Mouse (Mus musculus) megakaryocyte, adult 5-6 weeks (primary cell): Measurements from ENCODE around the gene Dab2ip. TPM values are rescaled to one million over a fixed set of nuclear protein-coding genes. Genes with fewer than 3 reads are reported as not detected.
A peak's percentile ranks its signal among the peaks of the same experiment; 100 is the strongest.

Experiments
- ATAC-seq: 2 replicates; pipeline ENCODE4 v1.8.0; 2016; ENCODE audit warnings: mild to moderate bottlenecking, inconsistent platforms; ENCODE audit not compliant: poor library complexity, severe bottlenecking
- total RNA-seq, 2 experiments: library from RNA; stranded (forward) in 1 of 2; stranded (reverse) in 1 of 2; fragments of 153-499, 151-499 nt in 1 of 2; fragments of 221-1000, 200-1000 nt in 1 of 2; gene quantifications; 2 replicates each; pipeline versions ENCODE4 v1.2.3 to v1.2.4; 2015 to 2017

Dab2ip gene
- 3.7 and 4.9 TPM in 2 replicates for total RNA-seq (2015)
- 2.1 and 2.7 TPM in 2 replicates for total RNA-seq (2017)

- no peak for ATAC-seq
These were observed at the start of gene Dab2ip for GRCm38 (mm10) chr2:35557911-35558825. Gene Dab2ip (plus strand): TSS chr2:35558266.

DNA sequence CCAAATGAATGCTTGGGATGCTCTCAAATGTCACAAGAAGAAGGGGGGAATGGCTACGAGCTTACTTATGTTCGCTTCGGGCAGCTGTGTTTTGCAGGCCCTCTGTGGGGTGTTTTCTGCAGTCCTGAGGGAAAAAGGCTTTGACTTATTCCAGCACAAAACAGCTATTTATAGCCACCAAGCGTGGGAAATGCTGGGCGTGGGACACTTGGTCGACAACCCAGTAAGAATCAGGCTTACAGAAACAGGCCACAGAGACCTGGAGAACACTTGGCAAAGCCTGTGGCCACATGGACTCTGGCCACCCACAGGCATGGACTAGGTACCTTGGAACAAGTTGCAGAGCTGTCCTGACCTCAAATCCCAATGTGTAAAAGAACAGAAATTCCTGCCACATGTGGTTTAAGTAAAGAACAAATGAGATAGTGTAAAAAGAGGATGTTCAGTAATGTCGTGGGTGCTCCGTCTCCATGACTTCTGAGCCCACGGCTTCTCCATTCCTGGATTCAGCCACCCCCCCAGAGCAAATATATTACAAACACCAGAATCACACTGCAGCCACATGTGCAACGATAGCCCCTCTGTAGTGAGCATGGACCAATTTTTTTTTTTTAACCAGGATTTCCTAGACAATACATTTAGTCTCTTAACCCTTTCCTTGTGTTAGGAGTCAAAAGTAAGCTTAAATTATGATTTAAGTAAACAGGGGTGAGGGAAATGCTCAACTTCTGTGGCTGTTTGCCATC is 49.3 kb upstream of the Dab2ip start:
- ATAC-seq: no peak

- ATAC-seq: no peak
These were observed 48.8 kb upstream of the Dab2ip start for GRCm38 (mm10) chr2:35509343-35509667.

- ATAC-seq: no peak
These were observed 48.2 kb upstream of the Dab2ip start for GRCm38 (mm10) chr2:35509888-35510287.

DNA sequence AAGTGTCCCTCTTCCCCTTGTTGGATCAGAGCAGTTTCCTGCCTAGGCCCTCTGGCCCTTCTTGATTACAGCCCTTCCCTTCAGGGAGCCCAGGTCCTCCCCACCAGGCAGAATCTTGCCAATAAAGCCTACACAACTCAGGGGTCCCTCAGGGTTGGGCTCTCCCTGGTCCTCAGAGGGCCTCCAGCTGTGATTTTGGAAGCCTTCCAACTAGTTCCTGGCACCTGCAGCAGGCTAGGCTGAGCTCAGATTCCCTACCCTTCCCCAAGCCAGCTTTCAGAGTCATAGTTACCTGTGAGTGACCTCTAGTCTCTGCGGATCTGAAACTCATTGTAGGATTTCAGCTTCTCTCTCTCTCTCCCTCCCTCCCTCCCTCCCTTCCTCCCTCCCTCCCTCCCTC is 47.1 kb upstream of the Dab2ip start:
- ATAC-seq: no peak

DNA sequence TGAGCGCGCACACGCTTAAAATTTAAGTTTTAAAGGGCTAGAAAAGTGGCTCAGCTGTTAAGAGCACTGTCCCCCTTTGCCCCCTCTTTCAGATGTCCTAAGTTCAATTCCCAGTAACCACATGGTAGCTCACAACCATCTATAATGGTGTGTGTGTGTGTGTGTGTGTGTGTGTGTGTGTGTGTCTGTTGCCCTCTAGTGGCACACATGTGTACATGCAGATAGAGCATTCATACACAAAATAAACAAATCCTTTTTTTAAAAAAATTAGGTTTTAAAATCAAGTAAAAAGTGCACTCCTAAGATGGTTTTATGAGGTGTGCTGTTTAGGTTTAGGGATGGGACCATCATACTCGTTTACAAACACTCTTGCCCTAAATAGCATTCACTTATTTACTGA is 45.8 kb upstream of the Dab2ip start:
- 0 out of 2 replicates have a peak, but pooled peaks have one; percentile 43 for ATAC-seq

DNA sequence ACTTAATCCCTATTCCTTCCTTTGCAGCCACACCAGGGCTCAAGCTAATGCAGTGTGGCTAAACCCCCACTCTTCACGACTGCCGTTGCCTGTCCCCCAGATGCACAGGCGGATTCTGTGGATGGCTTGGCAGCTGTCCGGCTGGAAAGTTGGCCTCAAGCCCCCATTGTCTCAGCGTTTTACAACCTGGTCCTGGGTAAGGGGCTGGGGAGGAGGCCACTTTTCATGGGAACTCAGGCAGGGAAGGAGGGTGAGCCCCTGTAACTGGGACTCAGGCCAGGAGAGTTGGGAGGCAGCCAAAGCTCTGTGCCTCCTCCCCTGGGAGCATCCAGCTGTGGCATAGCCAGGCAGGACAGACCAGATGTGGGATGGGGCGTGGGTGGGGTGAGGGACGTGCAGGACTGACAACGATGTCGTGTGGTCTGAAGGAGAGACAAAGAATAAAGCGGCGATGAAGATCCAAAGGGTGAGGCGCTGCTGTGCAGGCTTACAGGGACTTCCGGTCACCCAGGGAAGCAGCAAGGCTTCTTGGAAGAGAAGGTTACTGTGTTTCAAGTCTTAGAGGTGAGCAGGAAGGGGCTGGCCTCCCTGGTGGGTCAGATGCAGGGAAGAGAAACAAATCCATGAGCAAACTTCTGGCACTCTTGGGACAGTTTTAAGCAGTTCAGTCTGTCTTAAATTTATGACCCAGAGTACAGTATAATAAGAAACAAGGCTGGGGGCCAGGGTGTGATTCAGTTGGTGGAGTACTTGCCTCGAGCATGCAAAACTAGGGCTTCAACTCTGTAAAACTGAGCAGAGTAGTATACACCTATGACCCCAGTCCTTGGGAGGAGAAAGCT is 43.8 kb upstream of the Dab2ip start:
- no peak for ATAC-seq

- no peak for ATAC-seq
These were observed 31.3 kb upstream of the Dab2ip start for GRCm38 (mm10) chr2:35526612-35527242.

DNA sequence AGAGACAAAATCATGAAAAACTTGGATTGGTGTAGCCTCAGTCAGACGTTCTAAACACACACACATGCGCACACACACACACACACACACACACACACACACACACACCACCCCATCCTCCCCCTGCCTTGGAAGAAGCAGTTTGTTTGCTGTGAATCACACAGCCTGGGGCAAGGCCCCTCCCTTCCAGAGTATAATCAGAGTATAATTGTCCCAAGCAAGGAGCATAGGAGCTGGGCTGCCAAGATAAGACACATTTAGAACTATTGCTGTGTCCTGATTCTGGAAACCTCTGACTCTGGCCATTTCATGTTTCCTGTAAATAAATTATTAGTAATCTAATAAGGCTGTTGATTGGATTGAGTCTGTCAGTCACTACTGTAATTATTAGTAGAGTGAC is 29.0 kb upstream of the Dab2ip start:
- ATAC-seq: no peak

- no peak for ATAC-seq
These were observed 28.2 kb upstream of the Dab2ip start for GRCm38 (mm10) chr2:35529856-35530255.

GRCm38 (mm10) chr2:35530732-35531131 is 27.3 kb upstream of the Dab2ip start:
- ATAC-seq: no peak

GRCm38 (mm10) chr2:35533646-35534045 is 24.4 kb upstream of the Dab2ip start:
- ATAC-seq: no peak

- peak; percentile 70 for ATAC-seq
These were observed 18.6 kb upstream of the Dab2ip start for GRCm38 (mm10) chr2:35539276-35539972.

DNA sequence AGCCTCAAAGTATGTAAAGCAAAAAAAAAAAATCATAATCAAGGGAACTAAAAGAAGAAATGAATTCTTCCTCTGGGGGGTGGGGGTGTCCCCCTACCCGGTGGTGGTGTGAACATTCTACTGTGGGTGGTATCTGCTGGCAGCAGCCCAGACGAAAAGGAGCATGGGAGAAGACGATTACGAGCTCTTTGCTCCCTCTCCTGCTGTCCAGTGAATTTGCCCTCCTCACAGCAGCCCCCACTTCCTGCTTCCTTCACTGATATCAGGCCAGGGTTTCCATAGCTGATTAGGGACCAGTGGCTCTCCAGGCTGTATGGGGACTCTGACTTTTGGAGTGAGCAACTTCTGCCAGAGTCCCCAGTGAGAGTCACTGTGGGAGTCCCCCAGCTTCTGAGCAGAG is 17.3 kb upstream of the Dab2ip start:
- ATAC-seq: no peak

DNA sequence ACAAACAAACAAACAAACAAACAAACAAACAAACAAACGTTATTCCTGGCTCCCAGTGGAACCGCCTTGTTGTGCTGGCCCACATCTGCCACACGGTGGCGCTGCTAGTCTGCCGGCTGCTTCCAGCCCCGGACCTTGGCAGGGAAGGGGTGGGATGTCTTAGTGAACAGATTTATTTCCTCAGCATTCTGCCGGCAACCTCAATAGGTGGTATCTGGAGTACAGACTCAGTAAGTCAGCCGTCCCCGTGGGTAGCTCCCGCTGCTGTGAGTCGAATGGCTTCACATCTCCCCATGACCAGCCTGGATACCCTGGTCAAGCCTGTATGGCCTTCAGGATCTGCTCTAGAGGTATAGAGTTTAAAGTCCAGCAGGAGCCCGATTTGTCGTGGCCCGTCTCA is 13.3 kb upstream of the Dab2ip start:
- ATAC-seq: peak; percentile 64

DNA sequence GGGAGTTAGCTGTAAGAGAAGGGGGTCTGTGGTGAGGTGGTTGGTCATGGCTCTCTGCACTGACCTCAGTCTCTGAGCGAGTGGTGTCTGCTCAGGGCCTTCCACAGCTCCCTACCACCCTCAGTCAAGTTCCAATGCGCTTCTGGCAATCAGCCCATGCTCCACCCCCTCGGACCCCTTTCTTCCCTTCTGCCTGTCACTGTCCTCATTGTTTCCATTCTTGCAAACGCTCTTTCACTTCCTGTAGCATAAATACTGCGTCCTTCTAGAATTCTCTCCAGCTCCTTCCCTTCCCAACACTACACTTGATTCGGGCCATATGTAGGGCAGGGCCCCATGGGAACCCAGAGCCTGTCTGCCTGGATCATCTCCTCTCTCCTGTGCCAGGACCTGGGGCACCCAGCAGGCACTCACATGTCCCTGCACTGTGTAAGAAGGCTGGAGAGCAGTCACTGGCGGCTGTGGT is 12.9 kb upstream of the Dab2ip start:
- no peak for ATAC-seq

- peak; percentile 47; the same call in 1 of the 2 replicates for ATAC-seq
These were observed 11.6 kb upstream of the Dab2ip start for GRCm38 (mm10) chr2:35546462-35546861.

DNA sequence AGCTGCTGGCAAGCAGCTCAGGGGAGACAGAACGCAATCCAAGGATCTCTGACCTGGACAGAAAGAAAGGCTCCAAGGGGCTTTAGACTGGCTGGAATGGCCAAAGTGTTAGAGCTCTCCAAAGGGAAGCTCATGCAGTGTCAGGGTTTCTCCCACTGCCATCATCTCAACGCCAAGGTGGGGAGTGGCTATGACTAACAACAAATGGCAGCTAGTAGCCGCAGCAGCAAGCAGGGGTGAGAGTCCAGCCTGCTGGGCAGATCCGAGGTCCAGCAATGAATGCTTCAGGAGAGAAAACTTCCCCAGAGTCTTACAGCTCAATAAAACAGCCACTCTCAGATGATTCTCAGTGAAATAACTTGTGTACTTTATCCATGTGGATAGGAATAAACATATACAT is 8.9 kb upstream of the Dab2ip start:
- ATAC-seq: no peak

- no peak for ATAC-seq
These were observed 8.0 kb upstream of the Dab2ip start for GRCm38 (mm10) chr2:35550097-35550496.

- no peak for ATAC-seq
These were observed 1.1 kb upstream of the Dab2ip start for GRCm38 (mm10) chr2:35556918-35557486.
